Mouse (Mus musculus) limb, embryonic 15.5 days (tissue): ENCODE measurements around the gene Gm45623. TPM values are rescaled to one million over a fixed set of nuclear protein-coding genes. Genes with fewer than 3 reads are reported as not detected.

ENCODE experiments used
- ATAC-seq: fragments of 200-750 bp; cut with Nextera tagmentation; 2 replicates; pipeline ENCODE4 v1.8.0; 2017; ENCODE audit warnings: low read depth, moderate TSS enrichment; ENCODE audit not compliant: insufficient number of reproducible peaks, low FRiP score, low TSS enrichment
- H3K27ac ChIP-seq: fragments of 300-500 bp; sonication (generic); 2 replicates; pipeline ENCODE4 v1.5.1; 2015; ENCODE audit warnings: moderate library complexity, mild to moderate bottlenecking, inconsistent platforms
- H3K27me3 ChIP-seq: fragments of 300-500 bp; sonication (generic); 2 replicates; pipeline ENCODE4 v1.6.1; 2015; ENCODE audit warnings: inconsistent platforms
- H3K36me3 ChIP-seq: fragments of 300-500 bp; sonication (generic); 2 replicates; pipeline ENCODE4 v1.6.1; 2015; ENCODE audit warnings: inconsistent platforms
- H3K4me1 ChIP-seq: fragments of 300-500 bp; sonication (generic); 2 replicates; pipeline ENCODE4 v1.6.1; 2015; ENCODE audit warnings: inconsistent platforms
- H3K4me2 ChIP-seq: fragments of 300-500 bp; sonication (generic); 2 replicates; pipeline ENCODE4 v1.6.1; 2015; ENCODE audit warnings: mild to moderate bottlenecking, inconsistent platforms
- H3K4me3 ChIP-seq: fragments of 300-500 bp; sonication (generic); 2 replicates; pipeline ENCODE4 v1.5.1; 2015; ENCODE audit warnings: mild to moderate bottlenecking, inconsistent platforms
- H3K9ac ChIP-seq: fragments of 300-500 bp; sonication (generic); 2 replicates; pipeline ENCODE4 v1.6.1; 2015; ENCODE audit warnings: inconsistent platforms
- H3K9me3 ChIP-seq: fragments of 300-500 bp; sonication (generic); 2 replicates; pipeline ENCODE4 v1.6.1; 2016; ENCODE audit warnings: inconsistent platforms
- WGBS: fragments of 180-500 bp; shearing (Covaris S2); methylation state at CpG from one replicate; pipeline ENCODE4 v1.1.7; 2015; 5-methylcytosine and 5-hydroxymethylcytosine counted together
- polyA plus RNA-seq: library from polyadenylated mRNA; unstranded; fragments of >200 nt; fragmentation: Nextera tagmentation; extraction: Ambion mirVana; gene quantifications from 2 replicates; pipeline ENCODE4 v1.2.1, GENCODE M21; 2015

Gm45623 gene
- polyA plus RNA-seq, 1 experiment from 2014 or later, result 0.79 TPM

- ATAC-seq, result no peak
- 74% methylated on average over 5 of the region's 5 CpGs for WGBS
- H3K27ac ChIP-seq, result no peak overlapping the region
- H3K4me3 ChIP-seq, result no peak overlapping the region
- H3K4me2 ChIP-seq, result no peak overlapping the region
- peaks cover 7% of the 10 kb centered on the region for H3K4me1 ChIP-seq
- H3K36me3 ChIP-seq, result no peaks in the 10 kb centered on the region
- H3K27me3 ChIP-seq, result no peaks in the 10 kb centered on the region
- H3K9ac ChIP-seq, result no peak overlapping the region
- H3K9me3 ChIP-seq, result no peaks in the 10 kb centered on the region
Observed at GRCm38 (mm10) chr13:56770786-56771185, 17.2 kb upstream of the Gm45623 start.

- Histone ChIP-seq H3K27me3 (no peaks in the 10 kb centered on the region), H3K4me2 (no peak overlapping the region), H3K9me3 (no peaks in the 10 kb centered on the region), H3K36me3 (no peaks in the 10 kb centered on the region), H3K9ac (no peak overlapping the region), H3K27ac (no peak overlapping the region), H3K4me3 (no peak overlapping the region), H3K4me1 (peaks cover 14% of the 10 kb centered on the region)
- no peak for ATAC-seq
- WGBS, result 79% methylated on average over 1 of the region's 1 CpGs
Observed at GRCm38 (mm10) chr13:56770136-56770578, 16.5 kb upstream of the Gm45623 start.

- Histone ChIP-seq H3K4me1 (peaks cover 15% of the 10 kb centered on the region), H3K27me3 (no peaks in the 10 kb centered on the region), H3K27ac (no peak overlapping the region), H3K36me3 (no peaks in the 10 kb centered on the region), H3K4me3 (no peak overlapping the region), H3K9ac (no peak overlapping the region), H3K9me3 (no peaks in the 10 kb centered on the region), H3K4me2 (no peak overlapping the region)
- 33% methylated on average over 4 of the region's 4 CpGs for WGBS
- no peak for ATAC-seq
Observed at GRCm38 (mm10) chr13:56769431-56769830, 15.8 kb upstream of the Gm45623 start.

GRCm38 (mm10) chr13:56766211-56766610 lies 12.6 kb upstream of the Gm45623 start:
- Histone ChIP-seq H3K27ac (0 out of 2 replicates have a peak overlapping the region, but pooled peaks have one; percentile 17), H3K9ac (no peak overlapping the region), H3K4me3 (no peak overlapping the region), H3K4me2 (no peak overlapping the region), H3K9me3 (no peaks in the 10 kb centered on the region), H3K4me1 (peaks cover 10% of the 10 kb centered on the region), H3K36me3 (no peaks in the 10 kb centered on the region), H3K27me3 (0 out of 2 replicates have a peak, but pooled peaks cover 4% of the 10 kb centered on the region)
- 18% methylated on average over 5 of the region's 5 CpGs for WGBS
- ATAC-seq, result no peak

- Histone ChIP-seq H3K9me3 (no peaks in the 10 kb centered on the region), H3K4me2 (peak overlapping the region; percentile 15; the same call in 1 of the 2 replicates), H3K4me1 (peaks cover 10% of the 10 kb centered on the region), H3K36me3 (no peaks in the 10 kb centered on the region), H3K9ac (no peak overlapping the region), H3K27me3 (0 out of 2 replicates have a peak, but pooled peaks cover 4% of the 10 kb centered on the region), H3K4me3 (no peak overlapping the region), H3K27ac (0 out of 2 replicates have a peak overlapping the region, but pooled peaks have one; percentile 17)
- no peak for ATAC-seq
- WGBS, result 39% methylated on average over 25 of the region's 25 CpGs
Observed at GRCm38 (mm10) chr13:56765284-56766032, 11.8 kb upstream of the Gm45623 start.

GRCm38 (mm10) chr13:56762446-56763229 lies 9.0 kb upstream of the Gm45623 start:
- 30% methylated on average over 13 of the region's 13 CpGs for WGBS
- Histone ChIP-seq H3K4me1 (peaks cover 8% of the 10 kb centered on the region), H3K4me2 (no peak overlapping the region), H3K27ac (no peak overlapping the region), H3K36me3 (no peaks in the 10 kb centered on the region), H3K4me3 (no peak overlapping the region), H3K9ac (no peak overlapping the region), H3K27me3 (0 out of 2 replicates have a peak, but pooled peaks cover 4% of the 10 kb centered on the region), H3K9me3 (no peaks in the 10 kb centered on the region)
- no peak for ATAC-seq

- Histone ChIP-seq H3K9me3 (no peaks in the 10 kb centered on the region), H3K27me3 (peaks cover 33% of the 10 kb centered on the region), H3K4me3 (no peak overlapping the region), H3K9ac (no peak overlapping the region), H3K4me1 (peaks cover 4% of the 10 kb centered on the region), H3K4me2 (no peak overlapping the region), H3K27ac (no peak overlapping the region), H3K36me3 (no peaks in the 10 kb centered on the region)
- WGBS, result 27% methylated on average over 6 of the region's 6 CpGs
- no peak for ATAC-seq
Observed at GRCm38 (mm10) chr13:56758492-56758891, 4.9 kb upstream of the Gm45623 start.

GRCm38 (mm10) chr13:56757201-56757600 lies 3.6 kb upstream of the Gm45623 start:
- no peak overlapping the region for H3K27ac ChIP-seq
- no peak overlapping the region for H3K4me3 ChIP-seq
- H3K4me1 ChIP-seq, result peaks cover 16% of the 10 kb centered on the region
- WGBS, result 36% methylated on average over 12 of the region's 12 CpGs
- H3K4me2 ChIP-seq, result no peak overlapping the region
- H3K27me3 ChIP-seq, result peaks cover 43% of the 10 kb centered on the region
- H3K9ac ChIP-seq, result no peak overlapping the region
- no peak for ATAC-seq
- no peaks in the 10 kb centered on the region for H3K9me3 ChIP-seq
- H3K36me3 ChIP-seq, result no peaks in the 10 kb centered on the region

GRCm38 (mm10) chr13:56755871-56756270 lies 2.2 kb upstream of the Gm45623 start:
- H3K27ac ChIP-seq, result no peak overlapping the region

GRCm38 (mm10) chr13:56752474-56753191 lies 994 bp downstream of the Gm45623 start:
- H3K9ac ChIP-seq, result peak overlapping the region; percentile 40; the same call in 1 of the 2 replicates
- peaks cover 56% of the 10 kb centered on the region for H3K27me3 ChIP-seq
- H3K9me3 ChIP-seq, result no peaks in the 10 kb centered on the region
- no peaks in the 10 kb centered on the region for H3K36me3 ChIP-seq
- WGBS, result 2% methylated on average over 41 of the region's 41 CpGs
- no peak overlapping the region for H3K27ac ChIP-seq
- H3K4me3 ChIP-seq, result peak overlapping the region; percentile 47
- no peak for ATAC-seq
- peak overlapping the region; percentile 94 for H3K4me2 ChIP-seq
- peaks cover 21% of the 10 kb centered on the region for H3K4me1 ChIP-seq

More at GRCm38 (mm10) chr13:56755871-56756270, 2.2 kb upstream of the Gm45623 start:
- 0 out of 2 replicates have a peak, but pooled peaks have one; percentile 37 for ATAC-seq
- Histone ChIP-seq H3K4me1 (peaks cover 21% of the 10 kb centered on the region), H3K9me3 (no peaks in the 10 kb centered on the region), H3K4me3 (no peak overlapping the region), H3K4me2 (no peak overlapping the region), H3K36me3 (no peaks in the 10 kb centered on the region), H3K9ac (no peak overlapping the region), H3K27me3 (peaks cover 56% of the 10 kb centered on the region)
- 64% methylated on average over 6 of the region's 6 CpGs for WGBS

- Histone ChIP-seq H3K9me3 (no peaks in the 10 kb centered on the region), H3K36me3 (no peaks in the 10 kb centered on the region), H3K4me3 (no peak overlapping the region), H3K4me1 (peaks cover 21% of the 10 kb centered on the region), H3K27ac (no peak overlapping the region), H3K9ac (no peak overlapping the region), H3K27me3 (peaks cover 56% of the 10 kb centered on the region), H3K4me2 (no peak overlapping the region)
- 40% methylated on average over 5 of the region's 5 CpGs for WGBS
- ATAC-seq, result no peak
Observed at GRCm38 (mm10) chr13:56751774-56752173, 1.9 kb downstream of the Gm45623 start.
